Mouse (Mus musculus): ENCODE measurements at regions not wholly inside any gene's neighbourhood (a gene's known extent, or its start where the extent isn't known, plus 50 kb on each side); places are given as distances from the start of the nearest gene placed in this dataset.
A peak's percentile ranks its signal among the peaks of the same experiment; 100 is the strongest.

- H3K27me3 ChIP-seq (ENCODE audit: insufficient read depth, low read length): no peaks in the 10 kb centered on the region
- no peak overlapping the region for H3K27ac ChIP-seq (ENCODE audit: low read depth, low read length)
- no peak overlapping the region for H3K4me3 ChIP-seq (ENCODE audit: low read depth, low read length)
- H3K9me3 ChIP-seq (ENCODE audit: low read length): no peaks in the 10 kb centered on the region
- peak; percentile 93 for TF ChIP-seq CTCF (IDR thresholded peaks at IDR 0.05)
- H3K9ac ChIP-seq (replicated peaks; ENCODE audit: low read length, poor library complexity, severe bottlenecking): no peak overlapping the region
- 55% methylated on average over 11 of the region's 11 CpGs for WGBS
- peak; percentile 85 for DNase-seq (ENCODE audit: low spot score)
- H3K4me1 ChIP-seq (ENCODE audit: insufficient read depth, low read length): no peaks in the 10 kb centered on the region
- H3K36me3 ChIP-seq (ENCODE audit: insufficient read depth, low read length): no peaks in the 10 kb centered on the region
- no peak overlapping the region for H3K4me2 ChIP-seq (ENCODE audit: low read depth, low read length, poor library complexity, severe bottlenecking)
- ATAC-seq (ENCODE audit: low FRiP score): 0 out of 2 replicates have a peak, but pooled peaks have one; percentile 31
Measured at GRCm38 (mm10) chr11:45678666-45679292, 173.1 kb upstream of the Clint1 start.

GRCm38 (mm10) chr11:45679293-45679673 lies 172.6 kb upstream of the Clint1 start:
- Histone ChIP-seq H3K9me3 (ENCODE audit: low read length) (no peaks in the 10 kb centered on the region), H3K4me3 (ENCODE audit: low read depth, low read length) (no peak overlapping the region), H3K27me3 (ENCODE audit: insufficient read depth, low read length) (no peaks in the 10 kb centered on the region), H3K27ac (ENCODE audit: low read depth, low read length) (no peak overlapping the region), H3K4me2 (ENCODE audit: low read depth, low read length, poor library complexity, severe bottlenecking) (no peak overlapping the region), H3K4me1 (ENCODE audit: insufficient read depth, low read length) (no peaks in the 10 kb centered on the region), H3K9ac (replicated peaks; ENCODE audit: low read length, poor library complexity, severe bottlenecking) (no peak overlapping the region), H3K36me3 (ENCODE audit: insufficient read depth, low read length) (no peaks in the 10 kb centered on the region)
- ATAC-seq (ENCODE audit: low FRiP score) (no peak), DNase-seq (ENCODE audit: low spot score) (no peak)
- 93% methylated on average over 9 of the region's 9 CpGs for WGBS
- TF ChIP-seq CTCF (IDR thresholded peaks at IDR 0.05): no peak

DNA sequence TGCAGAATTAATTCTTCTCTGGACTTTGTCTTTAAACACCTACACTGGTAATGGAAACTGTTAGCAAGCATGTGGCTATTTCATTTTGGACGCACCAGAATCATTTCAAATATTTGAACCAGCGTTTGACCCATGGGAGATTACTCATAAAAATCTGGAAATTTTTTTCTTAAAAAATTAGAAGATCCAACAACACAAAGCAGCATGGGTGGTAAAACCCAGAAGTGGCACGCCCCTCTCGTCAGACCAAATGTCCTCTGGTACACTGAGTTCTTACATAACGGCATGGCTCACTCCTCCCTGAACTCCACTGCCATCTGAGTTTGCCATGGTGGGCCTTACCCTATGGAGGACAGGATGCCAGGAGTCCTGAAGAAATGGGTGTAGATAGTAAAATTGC lies 166.3 kb upstream of the Clint1 start:
- Histone ChIP-seq H3K4me2 (ENCODE audit: low read depth, low read length, poor library complexity, severe bottlenecking) (no peak overlapping the region), H3K36me3 (ENCODE audit: insufficient read depth, low read length) (no peaks in the 10 kb centered on the region), H3K4me1 (ENCODE audit: insufficient read depth, low read length) (no peaks in the 10 kb centered on the region), H3K9me3 (ENCODE audit: low read length) (no peaks in the 10 kb centered on the region), H3K27ac (ENCODE audit: low read depth, low read length) (no peak overlapping the region), H3K9ac (replicated peaks; ENCODE audit: low read length, poor library complexity, severe bottlenecking) (no peak overlapping the region), H3K27me3 (ENCODE audit: insufficient read depth, low read length) (no peaks in the 10 kb centered on the region), H3K4me3 (ENCODE audit: low read depth, low read length) (no peak overlapping the region)
- 94% methylated on average over 5 of the region's 5 CpGs for WGBS
- ATAC-seq (ENCODE audit: low FRiP score): no peak
- DNase-seq (ENCODE audit: low spot score): no peak
- no peak for TF ChIP-seq CTCF (IDR thresholded peaks at IDR 0.05)

- no peaks in the 10 kb centered on the region for H3K27me3 ChIP-seq (ENCODE audit: insufficient read depth, low read length)
- H3K4me1 ChIP-seq (ENCODE audit: insufficient read depth, low read length): no peaks in the 10 kb centered on the region
- WGBS: 63% methylated on average over 6 of the region's 6 CpGs
- no peak for DNase-seq (ENCODE audit: low spot score)
- H3K36me3 ChIP-seq (ENCODE audit: insufficient read depth, low read length): no peaks in the 10 kb centered on the region
- H3K4me3 ChIP-seq (ENCODE audit: low read depth, low read length): no peak overlapping the region
- no peak for ATAC-seq (ENCODE audit: low FRiP score)
- no peak overlapping the region for H3K9ac ChIP-seq (replicated peaks; ENCODE audit: low read length, poor library complexity, severe bottlenecking)
- H3K27ac ChIP-seq (ENCODE audit: low read depth, low read length): no peak overlapping the region
- no peaks in the 10 kb centered on the region for H3K9me3 ChIP-seq (ENCODE audit: low read length)
- TF ChIP-seq CTCF (IDR thresholded peaks at IDR 0.05): no peak
- no peak overlapping the region for H3K4me2 ChIP-seq (ENCODE audit: low read depth, low read length, poor library complexity, severe bottlenecking)
Measured at GRCm38 (mm10) chr11:45693206-45693605, 158.6 kb upstream of the Clint1 start.

- Histone ChIP-seq H3K9me3 (ENCODE audit: low read length) (no peaks in the 10 kb centered on the region), H3K4me1 (ENCODE audit: insufficient read depth, low read length) (no peaks in the 10 kb centered on the region), H3K9ac (replicated peaks; ENCODE audit: low read length, poor library complexity, severe bottlenecking) (no peak overlapping the region), H3K27ac (ENCODE audit: low read depth, low read length) (no peak overlapping the region), H3K4me2 (ENCODE audit: low read depth, low read length, poor library complexity, severe bottlenecking) (no peak overlapping the region), H3K27me3 (ENCODE audit: insufficient read depth, low read length) (no peaks in the 10 kb centered on the region), H3K4me3 (ENCODE audit: low read depth, low read length) (no peak overlapping the region), H3K36me3 (ENCODE audit: insufficient read depth, low read length) (no peaks in the 10 kb centered on the region)
- no peak for DNase-seq (ENCODE audit: low spot score)
- 69% methylated on average over 3 of the region's 3 CpGs for WGBS
- no peak for TF ChIP-seq CTCF (IDR thresholded peaks at IDR 0.05)
- no peak for ATAC-seq (ENCODE audit: low FRiP score)
Measured at GRCm38 (mm10) chr11:45701506-45701905, 150.3 kb upstream of the Clint1 start.

DNA sequence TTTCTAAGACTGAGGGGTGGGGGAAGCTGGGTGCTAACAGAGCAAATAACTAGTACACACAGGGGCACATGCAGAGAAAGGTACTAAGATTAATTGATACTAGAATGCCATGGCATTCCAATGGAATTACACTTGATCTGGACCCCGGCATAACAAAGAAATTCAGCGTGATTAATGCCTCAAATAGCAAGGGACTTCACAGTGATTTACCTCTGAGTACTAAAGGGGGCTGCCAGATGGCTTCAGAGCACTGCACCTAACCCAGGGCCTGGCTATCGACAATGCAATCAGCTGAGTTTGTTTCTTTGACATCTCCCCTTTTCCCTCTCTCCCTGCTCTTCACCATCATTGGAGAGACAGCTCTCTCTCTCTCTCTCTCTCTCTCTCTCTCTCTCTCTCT lies 148.9 kb upstream of the Clint1 start:
- H3K4me2 ChIP-seq (ENCODE audit: low read depth, low read length, poor library complexity, severe bottlenecking): no peak overlapping the region
- no peaks in the 10 kb centered on the region for H3K4me1 ChIP-seq (ENCODE audit: insufficient read depth, low read length)
- no peaks in the 10 kb centered on the region for H3K9me3 ChIP-seq (ENCODE audit: low read length)
- H3K27ac ChIP-seq (ENCODE audit: low read depth, low read length): no peak overlapping the region
- no peak overlapping the region for H3K9ac ChIP-seq (replicated peaks; ENCODE audit: low read length, poor library complexity, severe bottlenecking)
- TF ChIP-seq CTCF (IDR thresholded peaks at IDR 0.05): no peak
- ATAC-seq (ENCODE audit: low FRiP score): no peak
- no peak overlapping the region for H3K4me3 ChIP-seq (ENCODE audit: low read depth, low read length)
- WGBS: 66% methylated on average over 3 of the region's 3 CpGs
- no peaks in the 10 kb centered on the region for H3K27me3 ChIP-seq (ENCODE audit: insufficient read depth, low read length)
- no peak for DNase-seq (ENCODE audit: low spot score)
- H3K36me3 ChIP-seq (ENCODE audit: insufficient read depth, low read length): no peaks in the 10 kb centered on the region

Measured in midbrain, postnatal 0 days (tissue).